Mouse (Mus musculus) lung, adult 18-20 months (tissue): Measurements from ENCODE around the gene Gm21981.

Experiments used
- DNase-seq, 2 experiments: peaks; one replicate each; pipeline ENCODE4 v3.0.0; 2022; ENCODE audit warnings: mixed read lengths in 2 of 2

Gene Gm21981

DNA sequence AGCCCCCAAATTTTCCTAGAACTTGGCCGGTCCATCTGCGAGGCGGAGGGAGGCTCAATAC is at the start of gene Gm21981:
Gm21981 (minus strand) TSS at position 14 of the 61 bp plus-strand sequence.
- no peak for DNase-seq

DNA sequence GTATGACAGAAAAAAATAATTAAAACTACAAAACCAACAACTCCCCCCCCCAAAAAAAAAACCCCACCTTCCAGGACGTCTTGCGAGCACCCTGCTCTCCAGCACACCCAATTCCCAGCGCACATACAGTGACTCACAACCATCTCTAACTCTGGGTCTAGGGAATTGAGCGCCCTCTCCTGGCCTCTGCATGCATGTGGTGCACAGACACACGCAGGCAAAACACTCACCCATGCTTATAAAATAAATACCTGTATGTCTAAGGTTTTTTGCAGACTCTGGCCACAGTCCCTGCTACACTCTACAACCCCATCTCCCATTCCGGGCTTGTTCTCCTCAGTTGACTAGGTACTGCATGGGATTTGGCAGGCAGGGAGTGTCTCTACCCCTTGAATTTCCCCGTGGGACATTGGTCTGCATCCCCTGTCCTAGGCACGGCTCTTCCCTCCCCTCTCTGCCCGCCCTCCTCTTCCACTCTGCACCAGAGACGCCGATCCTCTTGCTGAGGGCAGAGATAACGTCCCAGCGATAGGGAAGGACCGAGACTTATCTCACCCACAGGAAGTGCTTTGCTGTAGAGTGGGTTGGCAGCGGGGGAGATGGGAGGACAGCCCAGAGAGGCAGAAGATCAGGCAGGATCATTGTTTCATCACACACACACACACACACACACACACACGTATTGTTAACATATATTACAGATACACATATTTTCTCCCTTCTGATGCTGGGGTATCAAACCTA is 48.9 kb upstream of the Gm21981 start:
- DNase-seq: no peak

DNA sequence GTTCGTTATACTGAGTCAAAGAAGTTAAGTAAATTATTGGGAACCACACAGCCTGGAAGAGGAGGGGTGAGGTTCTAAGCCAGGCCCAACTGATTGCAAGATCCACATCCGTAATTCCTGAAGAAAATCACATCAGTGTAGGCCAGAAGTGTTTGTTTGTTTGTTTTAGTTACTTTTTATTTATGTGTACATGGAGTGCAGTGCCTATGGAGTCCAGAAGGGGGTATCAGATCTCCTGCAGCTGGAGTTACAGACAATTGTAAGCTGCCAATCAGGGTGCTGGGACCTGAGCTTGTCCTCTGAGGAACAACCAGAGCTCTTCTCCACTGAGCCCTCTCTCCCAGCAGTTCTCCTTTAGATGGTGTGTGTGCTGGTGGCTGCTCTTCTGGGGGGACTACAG is 45.9 kb upstream of the Gm21981 start:
- no peak for DNase-seq

DNA sequence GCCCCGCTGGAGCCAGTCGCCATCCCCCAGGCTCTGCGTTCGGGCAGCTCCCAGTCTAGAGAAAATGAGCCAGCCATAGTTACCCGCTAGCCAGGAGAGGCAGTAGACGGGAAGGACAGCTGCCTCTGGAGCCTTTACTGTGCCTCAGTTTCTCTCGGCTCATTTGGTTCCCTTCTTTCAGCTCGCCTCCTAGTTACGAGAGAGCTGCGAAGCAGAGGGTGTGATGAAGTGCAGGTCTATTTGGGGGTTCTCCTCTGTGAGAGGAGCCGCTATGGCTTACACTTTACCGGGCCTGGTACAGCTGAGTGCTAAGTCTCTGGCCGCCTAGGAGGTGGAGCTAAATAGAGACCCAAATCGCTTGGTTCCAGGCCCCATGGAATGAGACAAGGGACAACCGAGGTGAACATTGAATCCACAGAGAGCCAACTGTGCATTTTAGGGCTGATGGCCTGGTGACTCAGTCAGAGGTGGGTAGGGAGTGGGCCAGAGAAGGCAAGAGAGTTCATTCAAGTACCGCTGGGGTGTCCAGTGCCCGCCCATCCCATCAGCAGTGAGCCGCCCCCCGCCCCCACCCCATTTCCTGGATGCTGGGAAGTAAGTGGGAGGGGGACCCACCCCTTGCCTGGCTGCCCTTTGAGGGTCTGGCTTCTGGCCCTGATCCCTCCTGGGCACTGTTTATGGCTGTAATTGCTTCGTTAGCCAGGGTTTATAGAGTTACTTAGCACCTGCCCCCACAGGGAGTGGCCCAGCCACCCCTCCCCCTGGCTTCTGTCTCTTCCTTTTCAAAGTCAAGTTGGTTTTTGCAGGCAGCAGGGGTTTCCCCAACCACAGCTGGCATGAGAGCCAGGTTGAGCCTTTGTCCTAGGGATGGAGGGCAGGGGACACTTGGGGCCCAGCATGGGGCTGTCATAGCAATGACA is 44.9 kb upstream of the Gm21981 start:
- DNase-seq: peak; percentile 38 to 40

DNA sequence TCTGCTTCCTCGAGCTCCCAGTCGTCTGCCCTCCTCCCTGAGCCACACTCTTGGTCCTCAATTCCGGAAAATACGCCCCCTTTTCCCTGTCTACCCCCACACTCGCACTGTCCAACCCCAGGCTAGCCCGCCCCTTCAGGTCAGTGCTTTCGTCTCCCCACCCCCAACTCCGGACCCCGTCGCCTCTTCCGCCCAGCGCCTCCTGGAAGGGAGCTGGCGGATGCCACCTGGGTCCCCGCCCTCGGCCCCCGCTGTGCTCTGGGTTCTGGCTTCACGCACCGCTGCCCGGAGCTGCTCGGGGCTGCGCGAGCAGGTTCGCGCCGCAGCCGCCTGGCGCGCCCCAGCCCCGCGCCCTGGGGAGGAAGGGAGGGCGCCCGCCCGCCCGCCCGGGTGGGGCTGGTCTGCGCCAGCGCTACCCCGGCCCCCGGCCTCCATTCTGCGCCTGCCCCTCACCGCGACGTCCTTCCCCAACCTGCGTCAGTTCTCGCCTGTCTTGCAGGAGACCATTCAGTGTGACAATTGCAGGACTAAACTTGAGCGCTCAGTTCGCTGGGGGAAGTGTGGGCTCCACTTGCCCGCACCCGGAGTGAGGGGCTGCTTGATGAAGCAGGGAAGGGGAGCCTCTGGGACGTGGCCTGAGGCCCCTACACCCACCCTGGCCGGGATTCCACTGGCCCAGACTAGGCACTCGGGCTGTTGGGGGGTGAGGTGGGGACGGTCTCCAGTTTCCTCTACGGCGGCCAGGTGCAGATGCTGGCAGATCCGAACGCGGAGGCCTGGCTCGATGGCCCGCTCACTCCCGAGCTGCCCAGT is 44.0 kb upstream of the Gm21981 start:
- DNase-seq: peak; percentile 67 to 68

DNA sequence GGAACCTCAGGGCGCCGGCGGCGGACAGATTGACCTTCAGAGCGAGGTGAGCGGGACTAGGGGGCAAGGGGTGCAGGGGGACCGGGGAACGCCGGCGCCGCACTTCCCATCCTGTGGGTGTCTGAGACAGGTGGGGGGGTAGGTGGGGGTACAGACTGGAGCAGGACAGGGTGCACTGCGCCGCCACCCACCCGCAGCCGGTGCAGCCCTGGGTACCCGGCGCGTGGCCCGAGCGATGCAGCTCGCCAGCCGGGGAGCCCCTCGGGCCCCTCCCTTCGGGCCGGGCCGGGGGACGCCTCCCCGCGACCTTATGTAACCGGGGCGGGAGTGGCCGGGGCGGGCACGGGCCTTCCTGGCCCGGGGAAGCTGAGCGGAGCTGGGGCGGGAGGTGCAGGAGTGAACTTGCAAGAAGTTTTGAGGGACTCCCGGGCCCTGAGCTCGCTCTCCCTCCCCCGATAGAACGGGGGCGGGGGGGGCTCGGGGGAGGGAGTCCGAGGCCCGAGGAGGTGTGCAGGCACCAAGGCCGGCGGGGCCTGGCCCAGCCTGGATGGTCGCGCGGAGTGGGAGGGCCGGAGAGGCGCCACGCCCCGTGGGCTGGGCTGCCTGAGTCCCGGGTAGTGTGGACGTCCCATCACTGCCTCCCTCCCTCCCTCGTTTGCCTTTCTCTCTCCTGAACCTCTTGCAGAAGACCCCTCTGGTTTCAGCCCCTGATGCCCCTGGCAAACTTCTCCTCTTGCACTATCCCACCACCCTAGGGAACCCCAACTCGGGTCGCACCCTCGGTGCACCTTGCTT is 43.2 kb upstream of the Gm21981 start:
- DNase-seq: peak; percentile 93

DNA sequence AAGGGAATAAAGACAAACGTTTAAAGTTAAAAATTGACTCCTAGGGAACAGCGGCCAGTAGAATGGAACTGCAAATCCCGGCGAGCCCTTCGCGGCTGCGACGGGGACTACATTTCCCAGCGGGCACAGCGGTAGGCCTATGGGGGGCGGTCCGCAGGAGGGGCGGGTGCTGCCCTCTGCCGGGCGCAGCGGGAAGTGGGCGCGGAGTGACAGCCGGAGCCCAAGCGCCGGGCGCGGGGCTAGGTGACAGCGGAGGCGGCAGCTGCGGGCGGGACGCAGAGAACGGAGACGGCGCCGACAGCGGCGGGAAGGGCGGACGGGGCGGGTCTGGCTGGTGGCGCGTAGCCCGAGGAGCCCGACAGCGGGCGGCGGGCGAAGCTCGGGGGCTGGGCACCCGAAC is 42.6 kb upstream of the Gm21981 start, which contains the start of gene Tfeb:
Tfeb (plus strand) TSS at position 175 of the 400 bp plus-strand sequence.
- DNase-seq: peak; percentile 95 to 96

DNA sequence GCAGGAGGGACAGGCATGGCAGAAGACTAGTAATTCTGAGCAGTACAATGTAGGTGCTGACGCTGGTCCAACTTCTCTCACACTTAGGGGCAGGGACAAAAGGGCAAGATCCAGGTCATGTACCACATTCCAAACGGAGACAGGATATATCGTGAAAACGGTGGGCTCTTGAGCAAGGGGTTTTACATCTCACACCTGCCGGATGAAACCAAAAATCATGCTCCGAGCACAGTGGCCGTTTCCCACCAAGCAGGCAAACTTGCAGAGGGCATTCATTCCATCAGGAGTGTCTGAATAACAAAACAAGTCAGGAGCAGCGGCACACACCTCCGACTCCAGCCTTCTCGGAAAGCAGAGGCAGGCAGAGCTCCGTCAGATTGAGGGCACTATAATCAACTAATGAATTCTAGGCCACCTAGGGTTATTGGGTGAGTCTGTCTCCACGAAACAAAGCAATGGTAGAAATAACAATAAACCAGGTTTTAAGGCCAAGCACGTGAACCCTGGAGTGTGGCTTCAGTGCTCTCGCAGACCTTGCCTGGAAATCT is 41.4 kb upstream of the Gm21981 start:
- DNase-seq: no peak

DNA sequence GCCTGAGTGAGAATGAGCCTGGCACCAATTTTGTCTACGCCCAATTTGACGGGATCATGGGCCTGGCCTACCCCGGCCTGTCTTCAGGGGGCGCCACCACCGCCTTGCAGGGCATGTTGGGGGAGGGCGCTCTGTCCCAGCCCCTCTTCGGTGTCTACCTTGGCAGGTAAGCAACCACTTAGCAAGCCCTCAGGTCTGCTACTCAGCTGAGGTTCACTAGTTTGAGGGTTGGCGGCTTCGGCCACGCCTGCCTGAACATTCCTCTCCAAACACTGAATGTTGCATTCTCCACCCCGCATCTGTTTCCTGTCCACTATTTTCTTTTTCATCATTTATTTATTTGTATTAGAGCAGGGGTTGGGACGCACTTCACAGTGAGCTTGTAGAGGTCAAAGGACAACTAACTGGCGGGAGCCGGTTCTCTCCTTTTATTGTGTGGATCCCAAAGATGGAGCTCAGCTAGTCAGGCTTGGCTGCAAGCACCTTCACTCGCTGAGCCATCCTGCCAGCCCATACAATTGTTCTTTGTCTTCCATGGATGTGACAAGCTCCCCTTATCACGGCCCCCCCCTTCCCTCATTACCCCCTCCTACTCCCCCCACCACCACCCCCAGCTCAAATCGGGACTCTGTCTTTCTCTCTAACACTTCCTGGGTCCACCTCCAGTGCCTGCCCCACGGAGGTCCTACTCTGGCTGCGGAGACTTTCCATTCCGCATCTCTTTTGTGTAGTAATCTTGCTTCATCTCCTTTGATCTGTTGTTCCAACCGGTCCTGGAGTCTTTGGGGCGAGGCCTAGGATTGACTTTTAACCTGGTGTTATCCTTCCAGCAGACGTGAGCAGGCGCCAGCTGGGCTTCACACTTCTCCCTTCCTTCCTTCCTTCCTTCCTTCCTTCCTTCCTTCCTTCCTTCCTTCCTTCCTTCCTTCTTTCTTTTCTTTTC is 36.6 kb upstream of the Gm21981 start:
- DNase-seq: peak; percentile 27 to 56

DNA sequence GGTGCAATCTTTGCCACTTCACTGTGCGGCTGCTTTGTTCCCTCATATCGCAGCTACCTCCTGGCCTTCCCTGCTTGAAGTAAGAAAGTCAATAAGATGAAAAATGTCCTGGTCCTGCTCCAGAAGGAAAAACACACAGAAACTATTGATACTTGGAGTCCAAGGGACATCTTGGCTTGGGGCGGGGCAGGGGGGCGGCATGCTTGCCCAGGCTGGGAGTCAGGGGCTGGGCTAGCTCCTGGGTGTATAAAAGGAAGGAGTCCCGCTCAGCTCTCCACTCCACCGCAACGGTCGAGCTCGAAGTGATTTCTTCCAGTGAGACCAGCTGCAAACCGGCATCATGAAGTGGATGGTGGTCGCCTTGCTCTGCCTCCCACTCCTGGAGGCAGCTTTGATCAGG is 32.3 kb upstream of the Gm21981 start, which contains the start of gene Pgc:
Pgc (plus strand) TSS at position 277 of the 400 bp plus-strand sequence.
- no peak for DNase-seq

DNA sequence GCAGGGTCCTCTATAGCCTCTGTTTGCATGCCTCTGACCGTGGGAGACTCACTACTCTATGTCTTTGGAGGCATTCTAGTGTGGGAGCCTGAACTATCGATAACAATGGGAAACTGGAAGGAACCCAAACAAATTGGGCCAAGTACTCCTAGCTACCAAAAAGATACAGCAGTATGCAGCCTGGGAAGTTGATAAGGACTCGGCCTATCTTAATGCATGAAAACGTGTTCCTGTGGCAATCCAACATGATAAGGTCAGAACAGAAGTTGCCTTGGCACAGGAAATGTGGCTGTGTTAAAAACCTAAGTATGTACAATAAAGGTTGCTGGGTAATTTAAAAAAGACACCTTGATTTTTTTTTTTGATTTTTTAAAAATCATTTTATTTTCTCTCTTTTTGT is 26.9 kb upstream of the Gm21981 start:
- no peak for DNase-seq

DNA sequence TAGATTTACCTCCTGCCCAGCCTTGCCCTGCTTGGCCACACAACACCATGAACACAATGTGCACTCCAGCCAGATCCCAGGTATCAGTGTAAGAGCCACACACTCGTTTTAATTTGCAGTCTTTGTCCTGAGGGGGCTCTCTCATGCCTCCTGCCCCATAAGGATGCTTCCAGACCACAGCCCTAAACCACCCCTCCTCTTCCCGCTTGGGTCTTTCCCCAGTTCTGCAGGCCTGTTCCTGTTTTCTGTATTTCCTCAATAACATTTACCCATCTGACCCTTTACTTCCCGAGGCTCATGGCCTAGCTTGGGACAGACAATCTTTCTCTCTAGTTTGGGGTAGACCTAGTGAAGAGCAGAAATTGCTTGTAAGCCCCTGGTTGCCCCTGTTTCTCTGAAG is 20.8 kb upstream of the Gm21981 start:
- DNase-seq: no peak

DNA sequence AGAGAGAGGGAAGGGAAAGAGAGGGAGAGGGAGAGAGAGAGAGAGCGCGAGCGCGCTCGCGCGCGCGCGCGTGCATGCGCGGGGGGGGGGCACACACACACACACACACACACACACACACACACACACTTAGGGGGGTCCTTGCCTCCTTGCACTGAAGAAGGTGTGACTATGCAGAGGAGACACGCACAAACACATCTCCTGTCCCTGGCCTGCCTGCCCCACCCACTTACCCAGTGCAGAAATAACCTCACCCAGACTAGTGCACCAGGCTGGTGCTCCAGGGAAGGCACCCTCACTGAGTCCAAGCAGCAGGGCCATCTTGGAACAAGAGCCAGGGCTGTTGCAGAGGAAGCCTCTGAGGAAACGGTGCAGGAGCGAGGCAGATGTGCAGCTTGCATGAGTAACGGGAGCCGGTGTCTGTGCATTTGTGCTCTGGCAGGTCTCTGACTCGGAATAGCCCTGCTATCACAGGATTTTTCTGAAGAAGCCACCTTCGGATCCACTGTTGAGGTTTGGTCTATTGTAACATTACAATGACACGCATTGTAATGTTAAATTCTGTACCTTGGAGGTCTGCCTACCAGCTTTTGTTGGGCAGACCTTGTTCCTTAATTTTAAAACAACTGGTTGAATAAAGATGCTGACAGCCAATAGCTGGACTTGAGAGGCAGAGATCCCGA is 18.8 kb upstream of the Gm21981 start:
- no peak for DNase-seq

DNA sequence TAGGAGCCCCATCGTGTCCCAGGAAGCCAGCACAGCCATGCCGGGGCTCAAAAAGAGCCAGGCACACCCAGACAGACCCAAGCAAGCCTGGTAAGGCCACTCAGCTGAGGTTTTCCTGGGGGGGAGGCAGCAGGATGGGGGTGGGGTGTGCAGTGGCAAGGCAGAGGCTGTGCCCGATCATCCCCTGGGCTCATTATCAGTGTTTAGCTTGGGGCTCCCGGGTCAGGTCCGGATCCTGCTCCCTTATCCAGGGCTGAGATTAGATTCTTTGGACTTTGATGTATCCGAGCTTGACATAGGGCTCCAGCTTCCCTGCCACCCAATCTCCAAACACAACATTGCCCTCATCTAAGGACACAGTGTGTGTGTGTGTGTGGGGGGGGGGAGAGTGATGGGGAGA is 17.6 kb upstream of the Gm21981 start:
- no peak for DNase-seq

DNA sequence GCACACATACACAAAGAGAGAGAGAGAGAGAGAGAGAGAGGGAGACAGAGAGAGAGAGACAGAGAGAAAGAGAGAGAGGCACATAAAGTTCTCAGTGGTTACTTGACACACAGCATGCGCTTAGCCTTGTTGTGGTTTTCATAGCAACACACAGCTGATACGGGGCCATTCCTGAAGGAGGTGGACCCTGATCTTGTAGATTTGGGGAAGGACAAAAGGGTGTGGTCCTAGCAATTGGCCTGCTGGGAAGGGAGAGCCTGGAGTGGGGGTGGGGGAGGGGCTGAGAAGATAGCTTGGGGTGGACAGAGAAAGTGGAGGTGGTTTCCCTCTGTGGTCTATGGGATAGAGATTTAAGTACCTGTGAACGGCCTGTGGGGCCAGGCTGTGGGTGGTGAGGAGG is 15.8 kb upstream of the Gm21981 start:
- DNase-seq: no peak

DNA sequence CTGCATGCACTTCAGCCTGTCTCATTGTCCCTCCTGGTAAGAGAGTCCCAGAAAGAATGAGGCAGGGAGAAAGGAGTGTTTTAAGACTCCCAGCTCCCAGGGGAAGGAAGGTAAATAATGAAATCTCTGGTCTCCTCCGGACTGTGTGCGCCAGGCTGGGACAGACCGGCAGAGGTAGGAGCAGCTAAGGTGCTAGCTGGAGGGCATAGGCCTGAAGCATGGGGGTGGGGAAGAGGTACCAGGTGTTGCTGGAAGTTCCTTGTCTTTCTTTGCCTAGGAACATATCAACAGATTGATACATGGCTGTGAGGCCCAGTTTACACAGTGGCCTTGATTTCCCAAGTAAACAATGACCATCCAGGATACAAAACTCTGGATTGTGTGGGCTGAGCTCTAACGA is 14.7 kb upstream of the Gm21981 start:
- no peak for DNase-seq

DNA sequence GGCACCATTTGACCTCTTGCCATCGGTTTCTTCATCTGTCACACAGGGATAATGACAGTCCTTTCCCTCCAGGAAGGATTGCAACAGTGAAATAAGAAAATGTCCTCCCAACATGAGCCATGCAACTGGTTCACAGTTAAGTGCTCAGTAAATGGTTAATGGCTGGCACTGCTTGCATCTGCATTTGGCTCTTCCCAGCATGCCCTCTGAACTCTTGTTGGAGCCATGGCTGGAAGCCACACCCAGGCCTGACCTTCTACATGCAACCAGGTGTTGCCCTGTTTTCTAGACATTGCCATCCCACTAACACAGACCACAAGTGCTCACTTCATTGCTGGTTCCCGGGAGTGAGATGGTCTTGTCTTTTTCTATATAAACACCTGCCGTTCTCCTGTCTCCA is 13.7 kb upstream of the Gm21981 start:
- DNase-seq: no peak

DNA sequence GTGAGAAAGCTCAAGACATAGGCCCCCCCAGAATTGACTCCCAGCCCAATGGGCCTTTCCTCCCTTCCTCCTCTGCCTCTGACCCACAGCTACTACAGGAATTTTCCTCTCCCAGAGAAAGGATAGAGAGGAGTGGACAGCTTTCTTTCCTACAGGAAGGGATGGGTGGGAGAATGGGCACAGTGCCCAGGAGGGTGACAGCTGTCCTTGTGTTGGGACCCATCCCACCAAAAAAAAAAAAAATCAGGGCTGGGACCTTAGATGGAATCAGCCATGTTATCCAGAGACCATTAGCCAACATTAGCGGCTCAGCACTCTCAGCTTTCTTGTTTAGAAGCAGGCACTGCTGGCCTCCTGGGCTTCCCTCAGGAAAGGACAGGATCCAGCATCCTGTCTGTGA is 11.9 kb upstream of the Gm21981 start:
- DNase-seq: no peak

DNA sequence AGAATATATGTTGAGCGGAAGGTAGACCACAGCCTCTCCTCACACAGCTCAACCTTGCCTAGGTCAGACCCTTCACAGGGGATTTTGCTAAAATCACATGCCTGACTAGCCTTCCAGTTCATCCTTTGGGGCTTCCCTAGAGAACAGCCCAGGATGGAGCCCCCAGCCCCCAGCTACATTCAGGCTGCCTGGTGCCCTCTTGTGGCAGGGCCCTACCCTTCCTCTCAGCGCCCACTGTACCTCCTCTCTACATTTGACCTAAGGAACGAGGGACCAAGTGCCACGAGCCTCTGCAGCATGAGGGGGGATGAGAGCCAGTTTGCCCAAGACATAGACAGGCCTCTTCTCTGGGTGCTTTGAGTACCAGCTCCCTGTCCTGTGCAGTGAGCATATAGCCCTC is 10.4 kb upstream of the Gm21981 start:
- no peak for DNase-seq

DNA sequence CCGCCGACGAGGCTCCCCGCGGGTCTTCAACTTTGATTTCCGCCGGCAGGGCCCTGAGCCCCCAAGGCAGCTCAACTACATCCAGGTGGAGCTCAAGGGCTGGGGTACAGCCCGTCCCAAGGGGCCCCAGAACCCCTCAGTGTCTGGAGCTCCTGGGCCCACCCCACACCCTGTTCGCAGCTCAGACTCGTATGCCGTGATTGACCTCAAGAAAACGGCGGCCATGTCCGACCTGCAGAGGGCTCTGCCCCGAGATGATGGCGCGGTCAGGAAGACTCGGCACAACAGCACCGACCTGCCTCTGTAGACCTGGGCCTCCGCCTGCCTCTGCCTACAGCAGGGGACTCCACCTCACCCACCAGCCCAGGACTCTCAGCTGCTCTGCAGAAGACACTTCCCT is 9.3 kb upstream of the Gm21981 start:
- no peak for DNase-seq
